Mouse (Mus musculus): ENCODE data around the gene Ctbp1. TPM values are rescaled to one million over a fixed set of nuclear protein-coding genes. Genes with fewer than 3 reads are reported as not detected.

Gene Ctbp1
- total and polyA plus RNA-seq, 3 experiments, result 353 to 595 (median 443) TPM

Other genes starting within 250 kb of the Ctbp1 start
- gene Slc5a1, start 170.8 kb downstream of the Ctbp1 start, total RNA-seq (2012; rRNA removed), result not detected in 2 replicates
- not detected for gene Slc5a1, start 170.8 kb downstream of the Ctbp1 start, polyA plus RNA-seq (2012; ENCODE audit: insufficient read depth in 1 of 2, insufficient read length in 2 of 2, low read depth in 1 of 2, low replicate concordance in 2 of 2, missing spikeins in 1 of 2)
- 1.7 and 3.1 TPM in 2 replicates for gene Spon2, start 56.5 kb downstream of the Ctbp1 start, total RNA-seq (2012; rRNA removed)
- 1 to 10 TPM in 1 of 2 experiments, not detected in 1; 2.6 TPM for gene Spon2, start 56.5 kb downstream of the Ctbp1 start, polyA plus RNA-seq (2012; ENCODE audit: insufficient read depth in 1 of 2, insufficient read length in 2 of 2, low read depth in 1 of 2, low replicate concordance in 2 of 2, missing spikeins in 1 of 2)
- gene Maea, start 60.5 kb upstream of the Ctbp1 start, total RNA-seq (2012; rRNA removed), result 140 and 151 TPM in 2 replicates
- gene Maea, start 60.5 kb upstream of the Ctbp1 start, polyA plus RNA-seq (2012; ENCODE audit: insufficient read depth in 1 of 2, insufficient read length in 2 of 2, low read depth in 1 of 2, low replicate concordance in 2 of 2, missing spikeins in 1 of 2), result 100 to 1,000 TPM in 1 of 2 experiments, not detected in 1; 224 TPM
- gene Uvssa, start 103.6 kb upstream of the Ctbp1 start, total RNA-seq (2012; rRNA removed), result 4.7 and 6.3 TPM in 2 replicates
- gene Uvssa, start 103.6 kb upstream of the Ctbp1 start, polyA plus RNA-seq (2012; ENCODE audit: insufficient read depth in 1 of 2, insufficient read length in 2 of 2, low read depth in 1 of 2, low replicate concordance in 2 of 2, missing spikeins in 1 of 2), result 10 to 100 TPM in 1 of 2 experiments, not detected in 1; 10.6 TPM
- not detected in 2 replicates for gene Nkx1-1, start 159.0 kb upstream of the Ctbp1 start, total RNA-seq (2012; rRNA removed)
- gene Nkx1-1, start 159.0 kb upstream of the Ctbp1 start, polyA plus RNA-seq (2012; ENCODE audit: insufficient read depth in 1 of 2, insufficient read length in 2 of 2, low read depth in 1 of 2, low replicate concordance in 2 of 2, missing spikeins in 1 of 2), result not detected

All from MEL (cell line).